Mouse (Mus musculus): Measurements from ENCODE around the gene Zscan29. TPM values are rescaled to one million over a fixed set of nuclear protein-coding genes. Genes with fewer than 3 reads are reported as not detected.

Gene Zscan29
- 13.8 and 16.3 TPM in 2 replicates for polyA plus RNA-seq (2014; fragmentation: Nextera tagmentation; extraction: Ambion mirVana)

DNA sequence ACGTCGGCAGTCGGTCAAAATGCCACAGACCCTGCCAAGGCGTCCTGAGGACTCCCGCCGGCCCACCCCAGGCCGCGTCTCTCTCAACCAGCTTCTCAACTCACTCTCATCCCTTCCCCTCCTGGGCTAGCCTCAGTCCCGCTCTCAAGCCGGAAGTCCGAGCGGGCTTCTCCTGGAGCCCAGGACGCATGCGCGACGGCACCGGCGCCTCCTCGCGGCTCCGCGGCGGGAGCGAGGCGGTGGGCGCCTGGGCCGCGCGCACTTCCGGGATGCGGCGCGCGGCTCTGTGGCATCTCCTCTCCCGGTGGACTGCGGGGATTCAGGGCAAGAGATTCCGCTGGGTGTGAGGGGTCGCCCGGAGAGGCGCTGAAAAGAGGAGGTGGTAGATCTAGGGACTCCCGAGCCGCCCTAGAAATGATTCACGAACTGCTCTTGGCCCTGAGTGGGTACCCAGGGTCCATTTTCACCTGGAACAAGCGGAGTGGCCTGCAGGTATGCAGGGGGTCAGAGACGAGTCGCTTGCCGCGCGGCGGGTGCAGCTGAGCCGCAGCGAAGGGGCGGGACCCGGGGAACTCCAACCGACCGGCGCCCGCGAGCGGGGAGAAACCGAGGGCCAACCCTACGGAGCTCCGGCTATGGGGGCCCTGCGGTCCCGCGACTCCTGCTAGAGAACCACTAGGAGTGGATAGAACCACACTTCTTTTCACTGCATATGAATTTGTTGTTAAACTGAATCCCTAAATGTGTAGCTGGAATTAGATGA is at the start of gene Zscan29:
Zscan29 (minus strand) TSS at position 146 of the 763 bp plus-strand sequence.
- Histone ChIP-seq H3K27me3 (ENCODE audit: control insufficient read depth, insufficient read depth, low read length) (no peaks in the 10 kb centered on the region), H3K4me1 (ENCODE audit: control insufficient read depth, insufficient read depth, low read length) (peaks cover 20% of the 10 kb centered on the region), H3K27ac (ENCODE audit: low read depth, low read length) (peak within 1 kb of the TSS; percentile 64; the same call in 1 of the 2 replicates), H3K36me3 (ENCODE audit: control insufficient read depth, insufficient read depth, low read length) (peaks cover 3% of the 10 kb centered on the region), H3K9me3 (ENCODE audit: control insufficient read depth, low read length) (no peaks in the 10 kb centered on the region), H3K4me2 (peak within 1 kb of the TSS; percentile 82), H3K9ac (ENCODE audit: low read length) (peak within 1 kb of the TSS; percentile 84), H3K4me3 (ENCODE audit: low read depth, low read length) (peak within 1 kb of the TSS; percentile 72)
- under 1% methylated on average over 65 of the region's 66 CpGs for WGBS
- DNase-seq (ENCODE audit: low spot score, missing footprints): peak; percentile 99
- ATAC-seq (ENCODE audit: low FRiP score): peak; percentile 98

GRCm38 (mm10) chr2:121219994-121220393 is 49.1 kb upstream of the Zscan29 start:
- ATAC-seq (ENCODE audit: low FRiP score): no peak
- Histone ChIP-seq H3K4me2 (no peak overlapping the region), H3K4me1 (ENCODE audit: control insufficient read depth, insufficient read depth, low read length) (no peaks in the 10 kb centered on the region), H3K9me3 (ENCODE audit: control insufficient read depth, low read length) (no peaks in the 10 kb centered on the region), H3K27ac (ENCODE audit: low read depth, low read length) (no peak overlapping the region), H3K4me3 (ENCODE audit: low read depth, low read length) (no peak overlapping the region), H3K9ac (ENCODE audit: low read length) (no peak overlapping the region), H3K36me3 (ENCODE audit: control insufficient read depth, insufficient read depth, low read length) (peaks cover 32% of the 10 kb centered on the region), H3K27me3 (ENCODE audit: control insufficient read depth, insufficient read depth, low read length) (no peaks in the 10 kb centered on the region)
- no peak for DNase-seq (ENCODE audit: low spot score, missing footprints)

DNA sequence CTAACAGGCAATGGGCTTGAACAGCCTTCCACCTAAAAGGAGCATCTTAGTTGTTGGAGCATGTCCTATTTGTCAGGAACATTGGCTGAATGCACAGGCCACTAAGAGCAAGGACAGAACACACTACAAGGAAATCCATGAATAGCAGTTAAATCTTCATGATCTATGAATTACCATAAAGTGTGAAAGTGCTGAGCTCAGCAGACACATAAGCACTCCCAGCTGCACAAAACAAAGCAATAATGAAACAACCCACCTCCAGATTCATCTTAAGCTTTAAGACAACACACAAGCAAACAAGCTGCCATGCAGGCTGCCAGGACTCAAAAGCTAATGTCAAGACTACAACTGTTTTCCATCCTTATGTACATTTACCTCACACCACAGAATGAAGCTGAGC is 48.3 kb upstream of the Zscan29 start:
- Histone ChIP-seq H3K9me3 (ENCODE audit: control insufficient read depth, low read length) (no peaks in the 10 kb centered on the region), H3K4me1 (ENCODE audit: control insufficient read depth, insufficient read depth, low read length) (no peaks in the 10 kb centered on the region), H3K9ac (ENCODE audit: low read length) (no peak overlapping the region), H3K27ac (ENCODE audit: low read depth, low read length) (no peak overlapping the region), H3K36me3 (ENCODE audit: control insufficient read depth, insufficient read depth, low read length) (peaks cover 35% of the 10 kb centered on the region), H3K4me2 (no peak overlapping the region), H3K27me3 (ENCODE audit: control insufficient read depth, insufficient read depth, low read length) (no peaks in the 10 kb centered on the region), H3K4me3 (ENCODE audit: low read depth, low read length) (no peak overlapping the region)
- DNase-seq (ENCODE audit: low spot score, missing footprints) (no peak), ATAC-seq (ENCODE audit: low FRiP score) (no peak)

- H3K27ac ChIP-seq (ENCODE audit: low read depth, low read length): no peak overlapping the region
- WGBS: 97% methylated on average over 3 of the region's 3 CpGs
- no peak for ATAC-seq (ENCODE audit: low FRiP score)
These were observed 43.6 kb upstream of the Zscan29 start for GRCm38 (mm10) chr2:121214491-121214890.

GRCm38 (mm10) chr2:121206541-121206940 is 35.6 kb upstream of the Zscan29 start:
- ATAC-seq (ENCODE audit: low FRiP score) (no peak), DNase-seq (ENCODE audit: low spot score, missing footprints) (no peak)
- WGBS: 96% methylated on average over 3 of the region's 3 CpGs

More at GRCm38 (mm10) chr2:121214491-121214890, 43.6 kb upstream of the Zscan29 start:
- Histone ChIP-seq H3K27me3 (ENCODE audit: control insufficient read depth, insufficient read depth, low read length) (no peaks in the 10 kb centered on the region), H3K4me3 (ENCODE audit: low read depth, low read length) (no peak overlapping the region), H3K4me2 (no peak overlapping the region), H3K9ac (ENCODE audit: low read length) (no peak overlapping the region), H3K4me1 (ENCODE audit: control insufficient read depth, insufficient read depth, low read length) (no peaks in the 10 kb centered on the region), H3K36me3 (ENCODE audit: control insufficient read depth, insufficient read depth, low read length) (peaks cover 21% of the 10 kb centered on the region), H3K9me3 (ENCODE audit: control insufficient read depth, low read length) (no peaks in the 10 kb centered on the region)
- DNase-seq (ENCODE audit: low spot score, missing footprints): no peak

DNA sequence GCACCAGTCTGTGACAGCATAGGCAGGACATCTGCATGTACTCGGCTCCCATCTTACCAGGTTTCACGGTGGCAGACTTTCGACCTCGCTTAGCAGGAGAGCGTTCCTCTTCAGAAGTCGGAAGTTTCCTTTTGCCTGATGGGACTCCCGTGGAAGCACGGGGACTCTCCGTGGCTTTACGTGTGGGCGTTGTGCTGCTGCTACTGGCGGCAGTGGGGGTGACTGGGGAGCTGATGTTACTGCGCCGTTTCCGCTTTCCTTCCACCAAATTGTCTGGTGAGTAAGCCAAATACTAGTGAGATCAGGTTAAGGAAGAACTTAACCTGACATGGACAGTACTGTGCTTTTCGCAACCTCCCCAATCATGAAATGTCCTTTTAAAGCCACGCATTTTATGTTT is 33.4 kb upstream of the Zscan29 start:
- Histone ChIP-seq H3K9ac (ENCODE audit: low read length) (no peak overlapping the region), H3K4me3 (ENCODE audit: low read depth, low read length) (no peak overlapping the region), H3K9me3 (ENCODE audit: control insufficient read depth, low read length) (no peaks in the 10 kb centered on the region), H3K27me3 (ENCODE audit: control insufficient read depth, insufficient read depth, low read length) (no peaks in the 10 kb centered on the region), H3K27ac (ENCODE audit: low read depth, low read length) (no peak overlapping the region), H3K4me1 (ENCODE audit: control insufficient read depth, insufficient read depth, low read length) (no peaks in the 10 kb centered on the region), H3K4me2 (no peak overlapping the region), H3K36me3 (ENCODE audit: control insufficient read depth, insufficient read depth, low read length) (peaks cover 32% of the 10 kb centered on the region)
- DNase-seq (ENCODE audit: low spot score, missing footprints): no peak
- no peak for ATAC-seq (ENCODE audit: low FRiP score)
- 96% methylated on average over 17 of the region's 17 CpGs for WGBS

More at GRCm38 (mm10) chr2:121206541-121206940, 35.6 kb upstream of the Zscan29 start:
- Histone ChIP-seq H3K27me3 (ENCODE audit: control insufficient read depth, insufficient read depth, low read length) (no peaks in the 10 kb centered on the region), H3K4me2 (no peak overlapping the region), H3K4me3 (ENCODE audit: low read depth, low read length) (no peak overlapping the region), H3K4me1 (ENCODE audit: control insufficient read depth, insufficient read depth, low read length) (no peaks in the 10 kb centered on the region), H3K9me3 (ENCODE audit: control insufficient read depth, low read length) (no peaks in the 10 kb centered on the region), H3K36me3 (ENCODE audit: control insufficient read depth, insufficient read depth, low read length) (peaks cover 30% of the 10 kb centered on the region), H3K27ac (ENCODE audit: low read depth, low read length) (no peak overlapping the region), H3K9ac (ENCODE audit: low read length) (no peak overlapping the region)

- H3K36me3 ChIP-seq (ENCODE audit: control insufficient read depth, insufficient read depth, low read length): peaks cover 42% of the 10 kb centered on the region
- no peaks in the 10 kb centered on the region for H3K4me1 ChIP-seq (ENCODE audit: control insufficient read depth, insufficient read depth, low read length)
- H3K27me3 ChIP-seq (ENCODE audit: control insufficient read depth, insufficient read depth, low read length): no peaks in the 10 kb centered on the region
- H3K4me3 ChIP-seq (ENCODE audit: low read depth, low read length): no peak overlapping the region
- DNase-seq (ENCODE audit: low spot score, missing footprints) (no peak), ATAC-seq (ENCODE audit: low FRiP score) (no peak)
- H3K27ac ChIP-seq (ENCODE audit: low read depth, low read length): no peak overlapping the region
- no peak overlapping the region for H3K9ac ChIP-seq (ENCODE audit: low read length)
- H3K4me2 ChIP-seq: no peak overlapping the region
- no peaks in the 10 kb centered on the region for H3K9me3 ChIP-seq (ENCODE audit: control insufficient read depth, low read length)
- 92% methylated on average over 9 of the region's 9 CpGs for WGBS
These were observed 24.5 kb upstream of the Zscan29 start for GRCm38 (mm10) chr2:121195466-121195865.

DNA sequence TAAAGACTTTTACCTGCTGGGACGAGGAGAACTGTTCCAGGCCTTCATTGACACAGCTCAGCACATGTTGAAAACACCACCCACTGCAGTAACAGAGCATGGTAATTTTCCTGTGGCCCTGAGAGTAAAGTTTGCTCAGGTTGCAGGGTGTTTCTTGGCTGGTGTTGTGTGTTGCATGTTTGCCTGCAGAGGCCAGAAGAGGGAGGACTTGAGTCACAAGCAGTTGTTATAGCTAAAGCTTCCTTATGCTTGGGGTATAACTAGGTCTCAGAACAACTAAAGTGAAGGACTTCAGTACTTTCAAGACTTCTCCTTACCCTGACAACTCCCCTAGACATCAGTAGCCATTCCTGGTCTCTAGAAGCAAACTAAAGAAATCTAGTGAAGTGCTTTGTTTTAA is 17.6 kb upstream of the Zscan29 start:
- Histone ChIP-seq H3K9me3 (ENCODE audit: control insufficient read depth, low read length) (no peaks in the 10 kb centered on the region), H3K4me1 (ENCODE audit: control insufficient read depth, insufficient read depth, low read length) (no peaks in the 10 kb centered on the region), H3K4me3 (ENCODE audit: low read depth, low read length) (no peak overlapping the region), H3K36me3 (ENCODE audit: control insufficient read depth, insufficient read depth, low read length) (peaks cover 28% of the 10 kb centered on the region), H3K27ac (ENCODE audit: low read depth, low read length) (no peak overlapping the region), H3K9ac (ENCODE audit: low read length) (no peak overlapping the region), H3K27me3 (ENCODE audit: control insufficient read depth, insufficient read depth, low read length) (no peaks in the 10 kb centered on the region), H3K4me2 (no peak overlapping the region)
- ATAC-seq (ENCODE audit: low FRiP score): no peak
- WGBS: 71% methylated on average over 1 of the region's 1 CpGs
- no peak for DNase-seq (ENCODE audit: low spot score, missing footprints)

GRCm38 (mm10) chr2:121184142-121184541 is 13.2 kb upstream of the Zscan29 start:
- DNase-seq (ENCODE audit: low spot score, missing footprints) (peak; percentile 69), ATAC-seq (ENCODE audit: low FRiP score) (no peak)
- 94% methylated on average over 7 of the region's 7 CpGs for WGBS
- no peak overlapping the region for H3K4me2 ChIP-seq
- no peaks in the 10 kb centered on the region for H3K4me1 ChIP-seq (ENCODE audit: control insufficient read depth, insufficient read depth, low read length)
- no peak overlapping the region for H3K9ac ChIP-seq (ENCODE audit: low read length)
- no peaks in the 10 kb centered on the region for H3K27me3 ChIP-seq (ENCODE audit: control insufficient read depth, insufficient read depth, low read length)
- no peak overlapping the region for H3K4me3 ChIP-seq (ENCODE audit: low read depth, low read length)
- peaks cover 13% of the 10 kb centered on the region for H3K36me3 ChIP-seq (ENCODE audit: control insufficient read depth, insufficient read depth, low read length)
- H3K27ac ChIP-seq (ENCODE audit: low read depth, low read length): no peak overlapping the region
- H3K9me3 ChIP-seq (ENCODE audit: control insufficient read depth, low read length): no peaks in the 10 kb centered on the region

All from midbrain, embryonic 11.5 days (tissue).